Mouse (Mus musculus): Measurements from ENCODE around the gene Cd1d1.
A peak's percentile ranks its signal among the peaks of the same experiment; 100 is the strongest.

Cd1d1 gene

GRCm38 (mm10) chr3:86960656-86961394 is 38.4 kb downstream of the Cd1d1 start:
- DNase-seq: no peak

DNA sequence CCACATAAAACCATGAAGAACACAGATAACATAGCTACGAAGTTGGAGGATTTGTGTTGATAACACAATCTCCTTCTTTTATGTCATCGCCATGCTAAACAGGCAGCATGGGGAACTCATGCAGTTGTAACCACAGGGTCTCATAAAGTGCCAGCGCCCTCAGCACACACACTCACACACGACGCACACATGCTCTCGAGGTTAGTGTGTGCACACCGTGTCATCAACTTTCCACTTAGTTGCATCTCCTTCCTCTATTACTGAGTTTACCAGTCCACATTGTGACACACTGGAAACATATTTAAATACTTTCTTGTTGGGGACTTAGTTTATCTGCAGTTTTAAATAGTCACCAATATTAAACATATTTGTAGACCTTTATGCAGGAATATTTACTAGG is 40.2 kb downstream of the Cd1d1 start:
- no peak for DNase-seq

DNA sequence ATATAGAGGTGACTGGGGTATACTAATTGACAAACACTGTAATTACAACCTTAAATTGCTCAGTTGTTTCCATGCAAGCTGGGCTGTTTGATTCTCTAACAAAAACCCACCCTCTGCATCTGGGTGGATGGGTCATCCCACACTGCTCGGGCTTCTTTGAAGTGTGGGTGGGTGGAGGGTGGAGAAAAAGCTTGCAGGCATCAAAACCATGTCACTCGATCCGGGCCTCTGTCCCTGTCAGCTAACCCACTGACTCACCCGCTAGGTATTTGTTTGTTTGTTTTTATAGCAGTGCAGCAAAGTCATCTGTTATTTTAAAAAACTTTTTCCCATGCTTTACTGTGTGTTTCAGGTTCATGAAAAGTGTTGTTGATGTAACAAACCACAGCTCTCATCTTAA is 43.9 kb downstream of the Cd1d1 start:
- no peak for DNase-seq

- DNase-seq: no peak
These were observed 44.7 kb downstream of the Cd1d1 start for GRCm38 (mm10) chr3:86954521-86954920.

DNA sequence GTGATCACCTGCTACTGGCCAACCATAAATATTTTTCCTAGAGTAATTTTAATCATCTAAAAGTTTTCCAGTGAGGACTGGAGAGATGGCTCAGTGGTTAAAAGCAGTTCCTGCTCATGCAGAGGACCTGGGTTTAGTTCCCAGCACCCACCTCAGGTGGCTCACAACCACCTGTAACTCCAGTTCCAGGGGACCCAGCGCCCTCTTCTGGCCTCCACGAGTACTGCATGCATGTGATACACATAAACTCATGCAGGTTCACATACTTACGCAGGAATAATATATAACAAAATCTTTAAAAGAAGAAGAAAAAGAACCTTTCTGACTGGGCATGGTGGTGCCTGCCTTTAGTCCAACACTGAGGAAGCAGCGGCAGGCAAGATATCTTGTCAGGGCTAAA is 45.4 kb downstream of the Cd1d1 start:
- DNase-seq: peak; percentile 23 to 36

GRCm38 (mm10) chr3:86950652-86951051 is 48.6 kb downstream of the Cd1d1 start:
- no peak for DNase-seq
